Mouse (Mus musculus) stomach, adult 2 months (tissue): ENCODE data around the gene Rab2b. TPM values are rescaled to one million over a fixed set of nuclear protein-coding genes. Genes with fewer than 3 reads are reported as not detected.

Experiments used
- polyA plus RNA-seq: library from polyadenylated mRNA; depleted of rRNA; stranded (reverse); fragments of >200 nt; gene quantifications from 2 replicates; pipeline ENCODE4 v1.2.3, GENCODE M21; 2012; rRNA removed

Rab2b gene
- polyA plus RNA-seq: 1.1 and 1.8 TPM in 2 replicates

DNA sequence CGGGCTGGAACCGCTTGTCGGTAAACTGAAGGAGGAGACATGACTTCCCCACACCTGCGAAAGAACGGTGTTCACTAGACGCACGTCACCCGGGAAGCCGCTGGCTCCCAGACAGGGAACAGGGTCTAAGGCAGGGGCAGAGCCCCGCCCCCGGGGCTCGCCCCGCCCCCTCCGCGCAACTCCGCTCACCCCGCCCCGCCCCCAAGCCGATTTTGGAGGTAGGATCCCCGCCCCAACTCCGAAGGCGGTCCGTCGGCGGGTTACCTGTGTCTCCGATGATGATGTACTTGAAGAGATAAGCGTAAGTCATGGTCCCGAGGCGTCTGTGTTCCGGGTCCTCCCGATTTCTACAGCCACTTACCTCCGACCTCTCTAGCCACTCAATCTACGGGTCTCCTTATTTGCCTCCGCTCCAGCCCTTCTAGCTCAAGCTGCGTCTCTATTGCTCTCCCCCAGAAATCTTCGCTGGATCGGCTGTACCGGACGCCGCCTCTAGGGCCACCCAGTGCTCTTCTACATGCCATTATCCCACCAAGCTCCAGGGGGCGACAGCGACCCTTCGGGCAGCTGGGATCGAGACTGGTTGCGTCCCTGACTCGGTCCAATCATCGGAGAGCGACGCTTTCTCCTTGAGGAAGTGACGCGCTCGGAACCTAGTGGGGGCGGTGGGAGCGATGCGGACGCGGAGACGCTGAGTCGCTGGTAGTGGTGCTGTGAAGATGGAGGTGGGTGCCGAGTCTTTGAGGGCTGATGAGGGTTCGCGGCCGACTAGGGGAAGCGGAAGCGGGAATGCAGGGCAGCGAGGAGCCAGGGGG lies at the start of gene Rab2b, which contains the start of gene Tox4:
Rab2b (minus strand) TSS at position 614 of the 815 bp plus-strand sequence.
Tox4 (plus strand) TSS at position 215 of the 815 bp plus-strand sequence.

DNA sequence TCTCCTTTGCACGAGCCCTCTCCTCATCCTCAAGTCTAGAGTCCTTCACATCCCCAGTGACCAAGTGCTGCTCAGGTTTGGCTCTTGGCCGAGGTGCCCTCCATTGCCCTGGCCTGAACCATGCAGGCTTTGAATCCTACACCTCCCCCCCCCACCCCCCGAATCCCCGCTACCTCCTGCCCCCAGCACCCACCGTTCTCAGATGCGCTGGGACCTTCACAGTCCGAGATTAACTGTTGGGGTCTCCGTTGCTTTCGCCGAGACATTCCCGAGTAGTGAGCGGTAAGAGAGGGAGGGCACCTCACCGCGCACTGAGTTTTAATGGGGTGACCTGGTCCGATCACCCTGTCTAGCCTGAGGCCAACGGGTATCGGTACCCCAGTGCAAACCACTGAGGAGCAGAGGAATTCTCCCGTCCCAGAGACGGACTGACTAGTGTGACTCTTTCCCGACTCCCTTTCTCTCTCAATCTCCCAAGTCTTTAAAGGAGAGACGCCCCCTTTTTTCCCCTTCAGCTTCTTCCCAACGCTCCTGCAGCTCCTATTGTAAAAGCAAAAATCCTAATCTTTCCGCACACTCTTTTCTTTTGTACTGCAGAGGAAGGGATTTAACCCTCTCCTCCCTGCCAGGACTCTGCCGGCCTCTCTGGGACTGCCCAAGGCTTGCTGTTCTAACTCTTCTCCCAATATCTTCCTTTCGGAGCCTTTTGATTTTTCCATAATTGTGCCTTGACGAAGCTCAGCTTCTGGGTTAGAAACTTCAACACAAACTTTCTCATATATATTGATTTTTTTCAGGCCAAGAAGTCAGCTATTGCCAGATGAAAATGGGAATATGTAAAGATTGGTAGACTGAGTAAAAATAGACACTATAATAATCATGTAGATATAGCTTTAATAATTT lies 48.8 kb upstream of the Rab2b start, which contains the start of gene Sall2:
Sall2 (minus strand) TSS at position 853 of the 903 bp plus-strand sequence.

GRCm38 (mm10) chr14:52304644-52305271 lies 25.4 kb upstream of the Rab2b start, which contains the start of gene Mettl3:
Gene Mettl3, minus strand, starts transcription at chr14:52305128.

DNA sequence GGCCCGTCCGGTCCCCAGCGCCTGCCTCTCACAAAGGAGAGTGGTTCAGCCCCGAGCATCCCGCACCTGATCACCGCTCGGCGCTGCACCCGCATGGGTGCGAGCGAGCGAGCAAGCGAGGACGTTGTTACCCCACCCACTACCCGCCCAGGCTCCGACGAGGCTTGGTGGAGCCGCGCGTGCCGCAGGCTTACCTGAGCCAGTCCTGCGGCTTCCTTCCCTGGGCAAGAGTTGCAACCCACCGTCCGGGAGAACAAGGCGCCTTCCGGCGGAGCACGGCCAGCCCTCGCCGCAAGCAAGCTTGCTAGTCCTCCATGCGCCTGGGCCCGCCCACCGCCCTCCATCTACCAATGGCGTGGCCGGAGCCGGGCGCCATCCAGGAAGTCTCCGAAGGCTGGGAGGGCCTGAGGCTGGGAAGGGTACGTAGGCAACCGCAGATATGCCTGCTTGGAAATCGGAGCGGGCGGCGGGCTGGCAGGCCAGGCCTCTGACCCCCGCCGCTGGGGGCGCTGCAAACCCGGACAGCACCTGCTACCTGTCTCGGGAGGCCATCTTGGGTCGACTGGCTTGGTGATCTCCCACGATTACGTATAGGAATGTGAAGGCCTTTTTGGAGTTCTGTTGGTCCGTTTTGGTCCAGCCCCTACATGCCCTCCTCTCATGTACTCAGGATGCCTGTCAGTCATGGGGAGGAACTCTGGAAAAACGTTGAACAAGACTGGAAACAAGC lies 21.7 kb downstream of the Rab2b start, which contains the start of gene Chd8:
Chd8 (minus strand) TSS at position 297 of the 730 bp plus-strand sequence.

Other genes with a start within 250 kb of the Rab2b start
- not detected in 2 replicates for gene Olfr221, start 237.1 kb downstream of the Rab2b start, polyA plus RNA-seq
- gene Hnrnpc, start 175.5 kb downstream of the Rab2b start, polyA plus RNA-seq: 10.7 and 21.2 TPM in 2 replicates
- 0.41 and 1.6 TPM in 2 replicates for gene Rpgrip1, start 168.8 kb downstream of the Rab2b start, polyA plus RNA-seq
- gene Supt16, start 82.1 kb downstream of the Rab2b start, polyA plus RNA-seq: 2.0 and 3.1 TPM in 2 replicates
- 10.5 and 13.2 TPM in 2 replicates for gene Chd8, start 21.8 kb downstream of the Rab2b start, polyA plus RNA-seq
- gene Tox4, start 399 bp downstream of the Rab2b start, polyA plus RNA-seq: 12.2 and 13.6 TPM in 2 replicates
- 5.2 and 7.9 TPM in 2 replicates for gene Mettl3, start 25.6 kb upstream of the Rab2b start, polyA plus RNA-seq
- 0.73 and 0.97 TPM in 2 replicates for gene Sall2, start 49.2 kb upstream of the Rab2b start, polyA plus RNA-seq
- gene Olfr1513, start 76.9 kb upstream of the Rab2b start, polyA plus RNA-seq: not detected in 2 replicates
- gene Olfr1512, start 99.6 kb upstream of the Rab2b start, polyA plus RNA-seq: not detected in 2 replicates
- gene Olfr1511, start 117.8 kb upstream of the Rab2b start, polyA plus RNA-seq: not detected in 2 replicates
- not detected in 2 replicates for gene Olfr1510, start 134.8 kb upstream of the Rab2b start, polyA plus RNA-seq
- gene Olfr1509, start 163.4 kb upstream of the Rab2b start, polyA plus RNA-seq: not detected in 2 replicates
- not detected in 2 replicates for gene Olfr1508, start 187.9 kb upstream of the Rab2b start, polyA plus RNA-seq
- not detected in 2 replicates for gene Olfr1507, start 216.2 kb upstream of the Rab2b start, polyA plus RNA-seq